Mouse (Mus musculus) intestine, postnatal 0 days (tissue): ENCODE results near the gene Susd1. TPM values are rescaled to one million over a fixed set of nuclear protein-coding genes. Genes with fewer than 3 reads are reported as not detected.
A peak's percentile ranks its signal among the peaks of the same experiment; 100 is the strongest.

ENCODE experiments used
- ATAC-seq: fragments of 200-750 bp; cut with Nextera tagmentation; 2 replicates; pipeline ENCODE4 v1.8.0; 2017; ENCODE audit warnings: mild to moderate bottlenecking, moderate TSS enrichment, moderate library complexity
- H3K27ac ChIP-seq: fragments of 300-500 bp; sonication (generic); 2 replicates; pipeline ENCODE4 v1.5.1; 2014; ENCODE audit warnings: mild to moderate bottlenecking, low read depth, low read length, moderate library complexity
- H3K27me3 ChIP-seq: fragments of 300-500 bp; sonication (generic); replicated peaks from 2 replicates; pipeline ENCODE4 v1.6.1; 2014; ENCODE audit warnings: low read length, mixed read lengths; ENCODE audit not compliant: control insufficient read depth, insufficient read depth
- H3K36me3 ChIP-seq: fragments of 300-500 bp; sonication (generic); 2 replicates; pipeline ENCODE4 v1.6.1; 2014; ENCODE audit warnings: mild to moderate bottlenecking, moderate library complexity; ENCODE audit not compliant: control insufficient read depth, insufficient read depth
- H3K4me1 ChIP-seq: fragments of 300-500 bp; sonication (generic); replicated peaks from 2 replicates; pipeline ENCODE4 v1.6.1; 2014; ENCODE audit warnings: antibody characterized with exemption, low read length, mixed read lengths; ENCODE audit not compliant: control insufficient read depth, insufficient read depth
- H3K4me2 ChIP-seq: fragments of 300-500 bp; sonication (generic); replicated peaks from 2 replicates; pipeline ENCODE4 v1.6.1; 2014; ENCODE audit warnings: low read depth, mild to moderate bottlenecking, moderate library complexity
- H3K4me3 ChIP-seq: fragments of 300-500 bp; sonication (generic); 2 replicates; pipeline ENCODE4 v1.5.1; 2014; ENCODE audit warnings: low read depth, low read length
- H3K9ac ChIP-seq: fragments of 300-500 bp; sonication (generic); 2 replicates; pipeline ENCODE4 v1.6.1; 2014; ENCODE audit warnings: mild to moderate bottlenecking, low read depth, low read length
- H3K9me3 ChIP-seq: fragments of 300-500 bp; sonication (generic); 2 replicates; pipeline ENCODE4 v1.6.1; 2016; ENCODE audit warnings: mixed run types; ENCODE audit not compliant: control insufficient read depth
- CTCF ChIP-seq: sonication (generic); IDR thresholded peaks from 2 replicates; pipeline ENCODE4 v1.5.1; 2016; ENCODE audit warnings: low read depth, mild to moderate bottlenecking, control low read depth, antibody characterized with exemption, moderate library complexity
- WGBS: fragments of 180-500 bp; shearing (Covaris S2); extraction: QIAGEN DNeasy Blood & Tissue Kit; methylation state at CpG from one replicate; pipeline ENCODE4 v1.1.7; 2014; 5-methylcytosine and 5-hydroxymethylcytosine counted together
- polyA plus RNA-seq: library from polyadenylated mRNA; unstranded; fragments of >200 nt; fragmentation: Nextera tagmentation; extraction: Ambion mirVana; gene quantifications from 2 replicates; pipeline ENCODE4 v1.2.1, GENCODE M21; 2015

Susd1 gene
- polyA plus RNA-seq, 1 experiment from 2014 or later, result 5.0 TPM

GRCm38 (mm10) chr4:59388447-59389030, 49.9 kb downstream of the Susd1 start:
- H3K4me2 ChIP-seq, result peak overlapping the region; percentile 50
- H3K4me3 ChIP-seq, result no peak overlapping the region
- peak; percentile 32 for TF ChIP-seq CTCF
- H3K9me3 ChIP-seq, result no peaks in the 10 kb centered on the region
- peaks cover 7% of the 10 kb centered on the region; the same call in 1 of the 2 replicates for H3K4me1 ChIP-seq
- no peaks in the 10 kb centered on the region for H3K27me3 ChIP-seq
- peak overlapping the region; percentile 11; the same call in 1 of the 2 replicates for H3K9ac ChIP-seq
- no peak for ATAC-seq
- peak overlapping the region; percentile 58; the same call in 1 of the 2 replicates for H3K27ac ChIP-seq
- WGBS, result 31% methylated on average over 13 of the region's 13 CpGs
- H3K36me3 ChIP-seq, result no peaks in the 10 kb centered on the region

- Histone ChIP-seq H3K4me1 (peaks cover 7% of the 10 kb centered on the region; the same call in 1 of the 2 replicates), H3K27me3 (no peaks in the 10 kb centered on the region), H3K4me2 (peak overlapping the region; percentile 50), H3K4me3 (no peak overlapping the region), H3K27ac (peak overlapping the region; percentile 72), H3K9ac (no peak overlapping the region), H3K36me3 (no peaks in the 10 kb centered on the region), H3K9me3 (no peaks in the 10 kb centered on the region)
- no peak for TF ChIP-seq CTCF
- WGBS, result 28% methylated on average over 13 of the region's 13 CpGs
- ATAC-seq, result peak; percentile 84
These were observed 50.8 kb downstream of the Susd1 start for GRCm38 (mm10) chr4:59387387-59388210.

- ATAC-seq, result no peak
- H3K36me3 ChIP-seq, result no peaks in the 10 kb centered on the region
- H3K4me2 ChIP-seq, result no peak overlapping the region
- H3K9ac ChIP-seq, result no peak overlapping the region
- H3K27me3 ChIP-seq, result no peaks in the 10 kb centered on the region
- 71% methylated on average over 10 of the region's 10 CpGs for WGBS
- H3K4me1 ChIP-seq, result peaks cover 7% of the 10 kb centered on the region; the same call in 1 of the 2 replicates
- H3K9me3 ChIP-seq, result no peaks in the 10 kb centered on the region
- H3K27ac ChIP-seq, result no peak overlapping the region; the same call in 1 of the 2 replicates
- H3K4me3 ChIP-seq, result no peak overlapping the region
- no peak for TF ChIP-seq CTCF
These were observed 53.1 kb downstream of the Susd1 start for GRCm38 (mm10) chr4:59385254-59385895.

- Histone ChIP-seq H3K4me3 (no peak overlapping the region), H3K4me1 (peaks cover 5% of the 10 kb centered on the region; the same call in 1 of the 2 replicates), H3K27ac (no peak overlapping the region), H3K9me3 (no peaks in the 10 kb centered on the region), H3K27me3 (no peaks in the 10 kb centered on the region), H3K9ac (no peak overlapping the region), H3K36me3 (no peaks in the 10 kb centered on the region), H3K4me2 (no peak overlapping the region)
- no peak for ATAC-seq
- 72% methylated on average over 3 of the region's 3 CpGs for WGBS
- no peak for TF ChIP-seq CTCF
These were observed 54.6 kb downstream of the Susd1 start for GRCm38 (mm10) chr4:59383791-59384190.

GRCm38 (mm10) chr4:59382131-59382530, 56.3 kb downstream of the Susd1 start:
- Histone ChIP-seq H3K9ac (no peak overlapping the region), H3K4me2 (no peak overlapping the region), H3K9me3 (no peaks in the 10 kb centered on the region), H3K27me3 (no peaks in the 10 kb centered on the region), H3K27ac (no peak overlapping the region), H3K4me1 (no peaks in the 10 kb centered on the region), H3K36me3 (no peaks in the 10 kb centered on the region), H3K4me3 (no peak overlapping the region)
- peak; percentile 35 for TF ChIP-seq CTCF
- ATAC-seq, result no peak
- WGBS, result 60% methylated on average over 12 of the region's 12 CpGs
